8 mouse cellular contexts compared by ENCODE assay signal in the genomic region with DNA sequence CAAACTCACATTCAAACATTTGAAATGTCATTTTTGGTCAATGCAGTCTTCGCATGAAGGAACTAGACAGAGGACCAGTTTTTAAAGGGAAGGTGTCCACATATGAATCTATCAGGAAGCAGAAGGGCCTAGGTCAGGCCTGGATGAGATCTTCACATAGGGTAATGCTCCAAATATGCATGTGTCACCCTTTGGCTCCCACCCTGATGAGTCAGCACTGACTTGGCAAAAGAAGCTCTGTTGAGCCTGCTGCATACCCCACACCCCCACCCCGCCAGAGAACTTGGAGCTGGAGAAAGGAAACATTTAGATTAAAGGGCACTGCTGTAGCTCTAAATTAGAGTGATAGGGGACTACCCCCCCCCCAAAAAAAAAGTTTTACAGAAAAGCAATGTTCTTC.
A peak's percentile ranks its signal among the peaks of the same experiment; 100 is the strongest.
DNase-seq lines count a peak whose midpoint lies in the region; ATAC-seq and TF ChIP-seq lines count a peak whose summit lies in the region.

No protein-coding gene starts in this region.

- no peaks in the 10 kb centered on the region for H3K36me3 ChIP-seq in intestine, embryonic 14.5 days (ENCODE audit: control insufficient read depth, insufficient read depth, low read length)
- no peaks in the 10 kb centered on the region for H3K36me3 ChIP-seq in intestine, postnatal 0 days (ENCODE audit: control insufficient read depth, insufficient read depth)
- H3K36me3 ChIP-seq in limb, embryonic 12.5 days: no peaks in the 10 kb centered on the region

- WGBS in intestine, embryonic 14.5 days: 54% methylated on average over 2 of the region's 2 CpGs
- whole genome bisulfite sequencing in intestine, postnatal 0 days: 59% methylated on average over 2 of the region's 2 CpGs
- 69% methylated on average over 2 of the region's 2 CpGs for WGBS in limb, embryonic 12.5 days

- no peak for DNase-seq in intestine, embryonic 14.5 days (ENCODE audit: low spot score)
- DNase-seq in adipocyte (ENCODE audit: low spot score): peak; percentile 67
- peak; percentile 65 for DNase-seq in gastrocnemius, postnatal 10 days
- DNase-seq in natural killer cell, adult 2 months (ENCODE audit: low spot score in 2 of 2): no peak
- no peak for DNase-seq in layer of hippocampus, adult 8-10 months (ENCODE audit: low spot score in 2 of 2)
- DNase-seq in layer of hippocampus, adult 9-11 months: no peak

- H3K27ac ChIP-seq in intestine, embryonic 14.5 days (ENCODE audit: low read depth): 0 out of 2 replicates have a peak overlapping the region, but pooled peaks have one; percentile 22
- H3K27ac ChIP-seq in intestine, postnatal 0 days (ENCODE audit: low read depth, low read length): no peak overlapping the region
- H3K27ac ChIP-seq in limb, embryonic 12.5 days: peak overlapping the region; percentile 91

- TF ChIP-seq CTCF in intestine, postnatal 0 days (IDR thresholded peaks at IDR 0.05; ENCODE audit: low read depth): no peak

- H3K9ac ChIP-seq in intestine, embryonic 14.5 days (ENCODE audit: low read length): no peak overlapping the region
- no peak overlapping the region for H3K9ac ChIP-seq in intestine, postnatal 0 days (ENCODE audit: low read depth, low read length)
- H3K9ac ChIP-seq in limb, embryonic 12.5 days (replicated peaks): no peak overlapping the region

- H3K4me2 ChIP-seq in intestine, embryonic 14.5 days (ENCODE audit: low read length): no peak overlapping the region
- H3K4me2 ChIP-seq in intestine, postnatal 0 days (replicated peaks; ENCODE audit: low read depth): no peak overlapping the region
- peak overlapping the region; percentile 17 for H3K4me2 ChIP-seq in limb, embryonic 12.5 days

- H3K27me3 ChIP-seq in intestine, embryonic 14.5 days (replicated peaks; ENCODE audit: control insufficient read depth, insufficient read depth, low read length): no peaks in the 10 kb centered on the region
- H3K27me3 ChIP-seq in intestine, postnatal 0 days (replicated peaks; ENCODE audit: control insufficient read depth, insufficient read depth, low read length): no peaks in the 10 kb centered on the region
- no peaks in the 10 kb centered on the region for H3K27me3 ChIP-seq in limb, embryonic 12.5 days

- no peaks in the 10 kb centered on the region for H3K9me3 ChIP-seq in intestine, embryonic 14.5 days (ENCODE audit: control insufficient read depth, low read length)
- H3K9me3 ChIP-seq in intestine, postnatal 0 days (ENCODE audit: control insufficient read depth): no peaks in the 10 kb centered on the region
- no peaks in the 10 kb centered on the region for H3K9me3 ChIP-seq in limb, embryonic 12.5 days

- no peak for ATAC-seq in intestine, embryonic 14.5 days (replicated peaks; ENCODE audit: low FRiP score, low TSS enrichment, low read depth)
- no peak for ATAC-seq in intestine, postnatal 0 days
- ATAC-seq in limb, embryonic 12.5 days (ENCODE audit: insufficient number of reproducible peaks, insufficient read depth, low FRiP score, low TSS enrichment, low read depth): 0 out of 2 replicates have a peak, but pooled peaks have one; percentile 48

- H3K4me3 ChIP-seq in intestine, embryonic 14.5 days (ENCODE audit: low read depth, low read length): no peak overlapping the region
- no peak overlapping the region for H3K4me3 ChIP-seq in intestine, postnatal 0 days (ENCODE audit: low read depth, low read length)
- H3K4me3 ChIP-seq in limb, embryonic 12.5 days (replicated peaks): no peak overlapping the region

- peaks cover 5% of the 10 kb centered on the region; the same call in 1 of the 2 replicates for H3K4me1 ChIP-seq in intestine, embryonic 14.5 days (replicated peaks; ENCODE audit: control insufficient read depth, insufficient read depth, low read length)
- no peaks in the 10 kb centered on the region for H3K4me1 ChIP-seq in intestine, postnatal 0 days (replicated peaks; ENCODE audit: control insufficient read depth, insufficient read depth, low read length)
- H3K4me1 ChIP-seq in limb, embryonic 12.5 days (replicated peaks): peaks cover 34% of the 10 kb centered on the region

Comparison
In these comparisons a context has a peak if more than half of its experiments do, and no peak if none do; other contexts are left out.
1. DNase-seq: peak in adipocyte (single experiment) and gastrocnemius, postnatal 10 days (single experiment); none in intestine, embryonic 14.5 days (single experiment), natural killer cell, adult 2 months (0 of 2), layer of hippocampus, adult 8-10 months (0 of 2) and layer of hippocampus, adult 9-11 months (single experiment).